In genomic region chr19:6241274-6242107, GRCm38 (mm10) we compare ENCODE assay signal across 7 mouse cellular contexts. TPM values are rescaled to one million over a fixed set of nuclear protein-coding genes. Genes with fewer than 3 reads are reported as not detected.
DNase-seq lines count a peak whose midpoint lies in the region; ATAC-seq lines count a peak whose summit lies in the region.

Gene Atg2a (plus strand): TSS chr19:6241668.

- H3K4me2 ChIP-seq in embryonic facial prominence, embryonic 12.5 days (replicated peaks), result peak within 1 kb of the TSS; percentile 93
- peak within 1 kb of the TSS; percentile 89 for H3K4me2 ChIP-seq in limb, embryonic 11.5 days (ENCODE audit: low read depth, severe bottlenecking)
- peak within 1 kb of the TSS; percentile 88 for H3K4me2 ChIP-seq in midbrain, embryonic 14.5 days (ENCODE audit: low read length)

- H3K27ac ChIP-seq in embryonic facial prominence, embryonic 12.5 days, result peak within 1 kb of the TSS; percentile 67
- H3K27ac ChIP-seq in limb, embryonic 11.5 days (replicated peaks; ENCODE audit: low read depth, low read length), result peak within 1 kb of the TSS; percentile 33; the same call in 1 of the 2 replicates
- H3K27ac ChIP-seq in midbrain, embryonic 14.5 days (replicated peaks; ENCODE audit: low read depth, low read length), result peak within 1 kb of the TSS; percentile 61

- peak within 1 kb of the TSS; percentile 92 for H3K9ac ChIP-seq in embryonic facial prominence, embryonic 12.5 days
- H3K9ac ChIP-seq in limb, embryonic 11.5 days (ENCODE audit: low read length), result peak within 1 kb of the TSS; percentile 85
- H3K9ac ChIP-seq in midbrain, embryonic 14.5 days (replicated peaks; ENCODE audit: low read length), result peak within 1 kb of the TSS; percentile 89

- peak within 1 kb of the TSS; percentile 89 for H3K4me3 ChIP-seq in embryonic facial prominence, embryonic 12.5 days
- peak within 1 kb of the TSS; percentile 85 for H3K4me3 ChIP-seq in limb, embryonic 11.5 days (ENCODE audit: low read depth, low read length)
- H3K4me3 ChIP-seq in midbrain, embryonic 14.5 days (replicated peaks; ENCODE audit: low read depth, low read length), result peak within 1 kb of the TSS; percentile 78

- ATAC-seq in embryonic facial prominence, embryonic 12.5 days (ENCODE audit: insufficient number of reproducible peaks, insufficient read depth, low FRiP score, low TSS enrichment), result peak; percentile 88
- ATAC-seq in limb, embryonic 11.5 days (ENCODE audit: insufficient number of reproducible peaks, low FRiP score, low TSS enrichment, low read depth), result peak; percentile 91
- ATAC-seq in midbrain, embryonic 14.5 days (ENCODE audit: low FRiP score, low TSS enrichment), result peak; percentile 94

- peaks cover 16% of the 10 kb centered on the region for H3K4me1 ChIP-seq in embryonic facial prominence, embryonic 12.5 days
- peaks cover 7% of the 10 kb centered on the region for H3K4me1 ChIP-seq in limb, embryonic 11.5 days (ENCODE audit: control insufficient read depth, insufficient read depth, low read length)
- peaks cover 11% of the 10 kb centered on the region for H3K4me1 ChIP-seq in midbrain, embryonic 14.5 days (ENCODE audit: control insufficient read depth, insufficient read depth, low read length)

- no peaks in the 10 kb centered on the region for H3K27me3 ChIP-seq in embryonic facial prominence, embryonic 12.5 days
- H3K27me3 ChIP-seq in limb, embryonic 11.5 days (ENCODE audit: control insufficient read depth, insufficient read depth, low read length), result no peaks in the 10 kb centered on the region
- no peaks in the 10 kb centered on the region for H3K27me3 ChIP-seq in midbrain, embryonic 14.5 days (ENCODE audit: control insufficient read depth, insufficient read depth, low read length)

- H3K36me3 ChIP-seq in embryonic facial prominence, embryonic 12.5 days, result peaks cover 21% of the 10 kb centered on the region
- peaks cover 7% of the 10 kb centered on the region; the same call in 1 of the 2 replicates for H3K36me3 ChIP-seq in limb, embryonic 11.5 days (ENCODE audit: control insufficient read depth, insufficient read depth, low read length)
- peaks cover 23% of the 10 kb centered on the region for H3K36me3 ChIP-seq in midbrain, embryonic 14.5 days (ENCODE audit: control insufficient read depth, insufficient read depth, low read length)

- no peaks in the 10 kb centered on the region for H3K9me3 ChIP-seq in embryonic facial prominence, embryonic 12.5 days
- H3K9me3 ChIP-seq in limb, embryonic 11.5 days (ENCODE audit: control insufficient read depth, low read length), result no peaks in the 10 kb centered on the region
- H3K9me3 ChIP-seq in midbrain, embryonic 14.5 days (ENCODE audit: control insufficient read depth, low read length), result no peaks in the 10 kb centered on the region

- under 1% methylated on average over 55 of the region's 55 CpGs for WGBS in embryonic facial prominence, embryonic 12.5 days
- under 1% methylated on average over 55 of the region's 55 CpGs for WGBS in limb, embryonic 11.5 days
- WGBS in midbrain, embryonic 14.5 days, result under 1% methylated on average over 55 of the region's 55 CpGs

- DNase-seq in adrenal gland, postnatal 25 days, result peak; percentile 98
- DNase-seq in heart, adult 11 months, result peak; percentile 100
- peak; percentile 98 for DNase-seq in kidney, adult 18-20 months
- peak; percentile 97 for DNase-seq in limb, embryonic 11.5 days (ENCODE audit: low spot score)
- DNase-seq in midbrain, embryonic 14.5 days, result peak; percentile 99
- DNase-seq in spleen, adult 18-20 months, result peak; percentile 97

RNA-seq across cellular contexts. Expression of gene Atg2a, which starts in this region (rescaled TPM):
- total RNA-seq in adrenal gland, postnatal 25 days (2021), result 33.8 and 47.0 TPM in 2 replicates
- 11.7 and 12.0 TPM in 2 replicates for polyA plus RNA-seq in embryonic facial prominence, embryonic 12.5 days (2016; fragmentation: Nextera tagmentation; extraction: Ambion mirVana)
- 8.9 and 10.5 TPM in 2 replicates for polyA plus RNA-seq in limb, embryonic 11.5 days (2014; fragmentation: Nextera tagmentation; extraction: Ambion mirVana)
- 13.7 and 15.4 TPM in 2 replicates for polyA plus RNA-seq in midbrain, embryonic 14.5 days (2014; fragmentation: Nextera tagmentation; extraction: Ambion mirVana)

Comparison
In these comparisons a context has a peak if more than half of its experiments do, and no peak if none do; other contexts are left out.
1. Peak in every context shown above with its lines: DNase-seq, ATAC-seq, H3K4me3 ChIP-seq and H3K27ac ChIP-seq.